ENCODE assay signal across 1 mouse cellular context in the genomic region with DNA sequence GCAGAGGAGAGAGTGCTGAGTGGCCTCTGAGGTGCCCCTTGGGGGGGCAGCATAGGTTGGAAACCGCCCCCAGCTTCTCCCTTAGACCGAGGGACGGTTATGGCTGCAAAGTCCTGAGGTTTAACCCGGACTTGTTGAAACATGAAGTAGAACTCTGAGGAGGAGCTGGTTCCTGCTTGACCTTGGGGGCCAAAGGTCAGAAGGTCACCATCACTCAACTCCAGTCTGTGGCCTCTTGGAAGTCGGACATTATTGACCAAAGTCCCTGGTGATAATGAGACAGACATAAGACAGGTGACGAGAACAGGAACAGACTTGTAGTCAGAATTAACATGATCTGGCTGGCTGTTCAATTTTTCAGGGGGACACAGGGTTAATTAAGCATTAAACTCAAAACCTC.
TF ChIP-seq lines count a peak whose summit lies in the region.

No protein-coding gene starts in this region.

TF ChIP-seq in CH12.LX, 34 proteins besides CTCF, POLR2A, EP300 and RAD21:
- TF ChIP-seq ELF1 (IDR thresholded peaks at IDR 0.05; ENCODE audit: low read depth, low read length) (no peak), TCF12 (IDR thresholded peaks at IDR 0.05; ENCODE audit: low read depth, low read length) (no peak), HCFC1 (IDR thresholded peaks at IDR 0.05; ENCODE audit: low read depth, low read length) (no peak), BHLHE40 (IDR thresholded peaks at IDR 0.05; ENCODE audit: low read depth, low read length) (no peak), POLR2AphosphoS2 (IDR thresholded peaks at IDR 0.05; ENCODE audit: low read depth, low read length) (no peak), MYC (IDR thresholded peaks at IDR 0.05; ENCODE audit: low read depth, low read length) (no peak), ZC3H11A (IDR thresholded peaks at IDR 0.05; ENCODE audit: low read depth, low read length) (no peak), MEF2A (IDR thresholded peaks at IDR 0.05; ENCODE audit: borderline replicate concordance, low read depth, low read length) (no peak), E2F4 (IDR thresholded peaks at IDR 0.05; ENCODE audit: insufficient replicate concordance, low read depth, low read length) (no peak), USF2 (conservative IDR thresholded peaks at IDR 0.05; ENCODE audit: low read depth, low read length) (no peak), SIN3A (IDR thresholded peaks at IDR 0.05; ENCODE audit: low read length) (no peak), ZMIZ1 (IDR thresholded peaks at IDR 0.05; ENCODE audit: low read depth, low read length) (no peak), PAX5 (IDR thresholded peaks at IDR 0.05; ENCODE audit: low read length) (no peak), ZNF384 (IDR thresholded peaks at IDR 0.05; ENCODE audit: low read depth, low read length) (no peak), TBP (conservative IDR thresholded peaks at IDR 0.05; ENCODE audit: low read depth, low read length) (no peak), KAT2A (IDR thresholded peaks at IDR 0.05; ENCODE audit: insufficient replicate concordance, low read length) (no peak), MAZ (IDR thresholded peaks at IDR 0.05; ENCODE audit: low read depth, low read length) (no peak), CHD2 (IDR thresholded peaks at IDR 0.05; ENCODE audit: low read length) (no peak)
